Mouse (Mus musculus) heart, adult 2 months (tissue): Measurements from ENCODE around the gene Kctd19.

Source experiments
- CTCF ChIP-seq: fragments of 200-600 bp; IDR thresholded peaks from 2 replicates; pipeline ENCODE4 v1.8.1; 2022; ENCODE audit warnings: antibody characterized with exemption, mild to moderate bottlenecking, moderate library complexity
- EP300 ChIP-seq: fragments of 200-500 bp; IDR thresholded peaks from 2 replicates; pipeline ENCODE4 v1.6.1; 2011; ENCODE audit warnings: low read depth, low read length, control low read depth; ENCODE audit not compliant: insufficient read depth
- POLR2A ChIP-seq: fragments of 200-500 bp; IDR thresholded peaks from 2 replicates; pipeline ENCODE4 v1.6.1; 2011; ENCODE audit warnings: mild to moderate bottlenecking, low read depth, low read length, control low read depth; ENCODE audit not compliant: insufficient read depth

GRCm38 (mm10) chr8:105433021-105433420, 19.7 kb upstream of the Kctd19 start:
- TF ChIP-seq CTCF: no peak
- no peak for TF ChIP-seq POLR2A
- TF ChIP-seq EP300: no peak
